Mouse (Mus musculus) heart, embryonic 15.5 days (tissue): ENCODE measurements around the gene Nsf. TPM values are rescaled to one million over a fixed set of nuclear protein-coding genes. Genes with fewer than 3 reads are reported as not detected.
A peak's percentile ranks its signal among the peaks of the same experiment; 100 is the strongest.
"Not testable (repeated sequence)": the region's sequence is repeated elsewhere in the genome, so short reads cannot be mapped to it uniquely, and the experiment has no call there.

Experiments
- ATAC-seq: fragments of 200-750 bp; cut with Nextera tagmentation; replicated peaks from 2 replicates; pipeline ENCODE4 v1.8.0; 2017; ENCODE audit warnings: low read depth, moderate TSS enrichment; ENCODE audit not compliant: insufficient number of reproducible peaks, insufficient read depth, low FRiP score
- H3K27ac ChIP-seq: fragments of 300-500 bp; sonication (generic); 2 replicates; pipeline ENCODE4 v1.5.1; 2015; ENCODE audit warnings: mild to moderate bottlenecking, inconsistent platforms
- H3K27me3 ChIP-seq: fragments of 300-500 bp; sonication (generic); 2 replicates; pipeline ENCODE4 v1.6.1; 2015; ENCODE audit warnings: inconsistent platforms
- H3K36me3 ChIP-seq: fragments of 300-500 bp; sonication (generic); 2 replicates; pipeline ENCODE4 v1.6.1; 2015; ENCODE audit warnings: mild to moderate bottlenecking, inconsistent platforms
- H3K4me1 ChIP-seq: fragments of 300-500 bp; sonication (generic); replicated peaks from 2 replicates; pipeline ENCODE4 v1.6.1; 2015; ENCODE audit warnings: inconsistent platforms
- H3K4me2 ChIP-seq: fragments of 300-500 bp; sonication (generic); 2 replicates; pipeline ENCODE4 v1.6.1; 2015; ENCODE audit warnings: inconsistent platforms, mild to moderate bottlenecking, moderate library complexity
- H3K4me3 ChIP-seq: fragments of 300-500 bp; sonication (generic); 2 replicates; pipeline ENCODE4 v1.5.1; 2015; ENCODE audit warnings: mild to moderate bottlenecking, inconsistent platforms
- H3K9ac ChIP-seq: fragments of 300-500 bp; sonication (generic); 2 replicates; pipeline ENCODE4 v1.6.1; 2015; ENCODE audit warnings: mild to moderate bottlenecking, inconsistent platforms
- H3K9me3 ChIP-seq: fragments of 300-500 bp; sonication (generic); replicated peaks from 2 replicates; pipeline ENCODE4 v1.6.1; 2016; ENCODE audit warnings: inconsistent platforms
- WGBS: fragments of 180-500 bp; shearing (Covaris S2); methylation state at CpG from one replicate; pipeline ENCODE4 v1.1.7; 2015; ENCODE audit warnings: mixed read lengths; 5-methylcytosine and 5-hydroxymethylcytosine counted together
- polyA plus RNA-seq: library from polyadenylated mRNA; unstranded; fragments of >200 nt; fragmentation: Nextera tagmentation; extraction: Ambion mirVana; gene quantifications from 2 replicates; pipeline ENCODE4 v1.2.1, GENCODE M21; 2015

Gene Nsf
- polyA plus RNA-seq, result 26.4 and 31.5 TPM in 2 replicates

GRCm38 (mm10) chr11:103953896-103954292, at the start of gene Nsf:
Nsf (minus strand) TSS chr11:103954056.
- Histone ChIP-seq H3K36me3 (no peaks in the 10 kb centered on the region), H3K27me3 (no peaks in the 10 kb centered on the region), H3K9ac (peak within 1 kb of the TSS; percentile 89), H3K4me2 (peak within 1 kb of the TSS; percentile 77), H3K27ac (peak within 1 kb of the TSS; percentile 59), H3K9me3 (no peaks in the 10 kb centered on the region), H3K4me1 (peaks cover 8% of the 10 kb centered on the region), H3K4me3 (peak within 1 kb of the TSS; percentile 86)
- ATAC-seq, result peak; percentile 96
- under 1% methylated on average over 53 of the region's 53 CpGs for WGBS

- Histone ChIP-seq H3K36me3 (no peaks in the 10 kb centered on the region), H3K27ac (no peak overlapping the region), H3K4me2 (no peak overlapping the region), H3K4me3 (no peak overlapping the region), H3K4me1 (no peaks in the 10 kb centered on the region), H3K9ac (no peak overlapping the region), H3K27me3 (no peaks in the 10 kb centered on the region; the same call in 1 of the 2 replicates), H3K9me3 (no peaks in the 10 kb centered on the region)
- no peak for ATAC-seq
- WGBS, result 62% methylated on average over 9 of the region's 9 CpGs
These were observed 49.5 kb upstream of the Nsf start for GRCm38 (mm10) chr11:104003397-104003796.

GRCm38 (mm10) chr11:104002191-104002590, 48.3 kb upstream of the Nsf start:
- Histone ChIP-seq H3K4me3 (no peak overlapping the region), H3K27me3 (no peaks in the 10 kb centered on the region; the same call in 1 of the 2 replicates), H3K4me1 (no peaks in the 10 kb centered on the region), H3K4me2 (no peak overlapping the region), H3K27ac (no peak overlapping the region), H3K9me3 (no peaks in the 10 kb centered on the region), H3K9ac (no peak overlapping the region), H3K36me3 (no peaks in the 10 kb centered on the region)
- WGBS, result 77% methylated on average over 5 of the region's 5 CpGs
- no peak for ATAC-seq

GRCm38 (mm10) chr11:104001395-104001955, 47.6 kb upstream of the Nsf start:
- no peak overlapping the region for H3K4me3 ChIP-seq
- H3K27me3 ChIP-seq, result no peaks in the 10 kb centered on the region; the same call in 1 of the 2 replicates
- no peak overlapping the region for H3K4me2 ChIP-seq
- no peak overlapping the region for H3K27ac ChIP-seq
- no peak for ATAC-seq
- H3K9me3 ChIP-seq, result no peaks in the 10 kb centered on the region
- no peak overlapping the region for H3K9ac ChIP-seq
- WGBS, result 67% methylated on average over 12 of the region's 12 CpGs
- no peaks in the 10 kb centered on the region for H3K4me1 ChIP-seq
- H3K36me3 ChIP-seq, result no peaks in the 10 kb centered on the region

- 56% methylated on average over 9 of the region's 9 CpGs for WGBS
- no peaks in the 10 kb centered on the region for H3K9me3 ChIP-seq
- H3K4me3 ChIP-seq, result no peak overlapping the region
These were observed 47.0 kb upstream of the Nsf start for GRCm38 (mm10) chr11:104000667-104001394.

GRCm38 (mm10) chr11:103998737-103999136, 44.9 kb upstream of the Nsf start:
- no peak overlapping the region for H3K9ac ChIP-seq
- H3K27ac ChIP-seq, result no peak overlapping the region
- ATAC-seq, result no peak

More at GRCm38 (mm10) chr11:104000667-104001394, 47.0 kb upstream of the Nsf start:
- no peak overlapping the region for H3K9ac ChIP-seq
- H3K4me1 ChIP-seq, result no peaks in the 10 kb centered on the region
- no peaks in the 10 kb centered on the region for H3K36me3 ChIP-seq
- H3K27me3 ChIP-seq, result no peaks in the 10 kb centered on the region; the same call in 1 of the 2 replicates
- ATAC-seq, result no peak
- no peak overlapping the region for H3K4me2 ChIP-seq
- H3K27ac ChIP-seq, result no peak overlapping the region

GRCm38 (mm10) chr11:103997385-103997784, 43.5 kb upstream of the Nsf start:
- 15% methylated on average over 5 of the region's 5 CpGs for WGBS
- H3K9ac ChIP-seq, result no peak overlapping the region
- no peak overlapping the region for H3K4me3 ChIP-seq
- no peaks in the 10 kb centered on the region; the same call in 1 of the 2 replicates for H3K27me3 ChIP-seq
- H3K36me3 ChIP-seq, result no peaks in the 10 kb centered on the region
- H3K27ac ChIP-seq, result no peak overlapping the region
- H3K4me1 ChIP-seq, result no peaks in the 10 kb centered on the region
- ATAC-seq, result no peak
- H3K9me3 ChIP-seq, result no peaks in the 10 kb centered on the region
- no peak overlapping the region for H3K4me2 ChIP-seq

More at GRCm38 (mm10) chr11:103998737-103999136, 44.9 kb upstream of the Nsf start:
- H3K4me3 ChIP-seq, result no peak overlapping the region
- H3K9me3 ChIP-seq, result no peaks in the 10 kb centered on the region
- no peaks in the 10 kb centered on the region for H3K36me3 ChIP-seq
- no peaks in the 10 kb centered on the region for H3K4me1 ChIP-seq
- H3K27me3 ChIP-seq, result no peaks in the 10 kb centered on the region; the same call in 1 of the 2 replicates
- no peak overlapping the region for H3K4me2 ChIP-seq
- 56% methylated on average over 5 of the region's 5 CpGs for WGBS

GRCm38 (mm10) chr11:103992638-103993037, 38.8 kb upstream of the Nsf start:
- H3K27ac ChIP-seq, result no peak overlapping the region
- H3K36me3 ChIP-seq, result no peaks in the 10 kb centered on the region
- no peaks in the 10 kb centered on the region for H3K4me1 ChIP-seq
- 62% methylated on average over 4 of the region's 4 CpGs for WGBS
- H3K4me2 ChIP-seq, result no peak overlapping the region
- ATAC-seq, result no peak
- no peak overlapping the region for H3K9ac ChIP-seq
- no peak overlapping the region for H3K4me3 ChIP-seq
- H3K27me3 ChIP-seq, result no peaks in the 10 kb centered on the region
- H3K9me3 ChIP-seq, result no peaks in the 10 kb centered on the region

- H3K36me3 ChIP-seq, H3K9me3 ChIP-seq, H3K4me2 ChIP-seq, H3K27me3 ChIP-seq, H3K27ac ChIP-seq, H3K9ac ChIP-seq, H3K4me1 ChIP-seq, H3K4me3 ChIP-seq: not testable (repeated sequence)
- peak; percentile 72 for ATAC-seq
- 21% methylated on average over 12 of the region's 12 CpGs for WGBS
These were observed 36.2 kb upstream of the Nsf start for GRCm38 (mm10) chr11:103990049-103990557.

- Histone ChIP-seq H3K27ac (no peak overlapping the region), H3K9me3 (no peaks in the 10 kb centered on the region), H3K4me2 (no peak overlapping the region), H3K9ac (no peak overlapping the region), H3K4me1 (no peaks in the 10 kb centered on the region), H3K27me3 (no peaks in the 10 kb centered on the region), H3K4me3 (no peak overlapping the region), H3K36me3 (peaks cover 22% of the 10 kb centered on the region; the same call in 1 of the 2 replicates)
- no peak for ATAC-seq
- 33% methylated on average over 8 of the region's 8 CpGs for WGBS
These were observed 33.6 kb upstream of the Nsf start for GRCm38 (mm10) chr11:103987423-103987822.

GRCm38 (mm10) chr11:103984067-103984466, 30.2 kb upstream of the Nsf start:
- WGBS, result 45% methylated on average over 5 of the region's 5 CpGs
- no peaks in the 10 kb centered on the region for H3K4me1 ChIP-seq
- H3K27me3 ChIP-seq, result no peaks in the 10 kb centered on the region
- peaks cover 41% of the 10 kb centered on the region; the same call in 1 of the 2 replicates for H3K36me3 ChIP-seq
- no peaks in the 10 kb centered on the region for H3K9me3 ChIP-seq
- no peak overlapping the region for H3K27ac ChIP-seq
- no peak overlapping the region for H3K4me3 ChIP-seq
- no peak for ATAC-seq
- no peak overlapping the region for H3K4me2 ChIP-seq
- H3K9ac ChIP-seq, result no peak overlapping the region
